Mouse (Mus musculus) cerebellum, adult 2 months (tissue): Measurements from ENCODE around the gene Tmc4.

ENCODE experiments used
- CTCF ChIP-seq: fragments of 200-500 bp; IDR thresholded peaks from 2 replicates; pipeline ENCODE4 v1.5.1; 2011; ENCODE audit warnings: low read depth, mild to moderate bottlenecking, control low read depth, low read length, moderate library complexity, borderline replicate concordance; ENCODE audit not compliant: insufficient read depth
- POLR2A ChIP-seq: fragments of 200-500 bp; IDR thresholded peaks from 2 replicates; pipeline ENCODE4 v1.6.1; 2011; ENCODE audit warnings: low read length, control low read depth, borderline replicate concordance; ENCODE audit not compliant: insufficient read depth

GRCm38 (mm10) chr7:3692382-3692986 lies 15.1 kb upstream of the Tmc4 start, which contains the start of gene Tsen34:
- no peak for TF ChIP-seq CTCF
- TF ChIP-seq POLR2A, result no peak
